Mouse (Mus musculus): ENCODE results near the gene Lpp.

- TF ChIP-seq CTCF (IDR thresholded peaks at IDR 0.05; ENCODE audit: low read depth) (no peak), EP300 (IDR thresholded peaks at IDR 0.05; ENCODE audit: low read depth) (no peak)
Observed at GRCm38 (mm10) chr16:24582847-24583246, 189.5 kb downstream of the Lpp start.

All from liver, postnatal 0 days (tissue).